Mouse (Mus musculus): ENCODE results near the gene Il9. TPM values are rescaled to one million over a fixed set of nuclear protein-coding genes. Genes with fewer than 3 reads are reported as not detected.

Il9 gene
- polyA plus RNA-seq, 1 experiment = not detected

DNA sequence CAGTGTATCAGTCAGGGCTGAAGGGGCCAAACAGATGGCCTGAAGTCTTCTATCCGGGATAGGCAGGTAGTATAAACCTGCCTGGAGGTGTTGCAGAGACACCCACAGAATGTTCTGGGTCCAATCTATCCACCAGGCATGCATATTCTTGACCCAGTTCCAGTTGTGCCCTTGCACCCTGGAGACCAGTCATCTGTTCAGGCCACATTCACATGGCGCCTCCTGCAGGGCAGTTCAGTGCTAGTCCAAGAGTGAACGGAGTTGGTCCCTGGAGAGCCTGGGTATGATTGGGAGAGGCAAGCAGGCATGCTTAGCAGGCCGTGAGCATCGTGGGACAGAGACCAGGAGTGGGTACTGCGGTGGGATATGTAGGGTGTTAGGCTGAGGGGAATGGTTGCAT lies 4.0 kb downstream of the Il9 start:
- H3K9me3 ChIP-seq (replicated peaks; ENCODE audit: control insufficient read depth, insufficient read depth, low read length, poor library complexity, severe bottlenecking) = no peaks in the 10 kb centered on the region
- TF ChIP-seq EP300 (IDR thresholded peaks at IDR 0.05; ENCODE audit: insufficient read depth, low read depth, low read length) (no peak), CTCF (IDR thresholded peaks at IDR 0.05; ENCODE audit: low read depth, low read length) (peak; percentile 36)
- H3K27ac ChIP-seq (ENCODE audit: insufficient read depth, low read length) = no peak overlapping the region
- no peaks in the 10 kb centered on the region for H3K27me3 ChIP-seq (ENCODE audit: control insufficient read depth, insufficient read depth, low read length, poor library complexity, severe bottlenecking)
- H3K4me1 ChIP-seq (ENCODE audit: control insufficient read depth, insufficient read depth, low read length) = no peaks in the 10 kb centered on the region
- no peak overlapping the region for H3K9ac ChIP-seq (ENCODE audit: low read depth, poor library complexity, severe bottlenecking)
- H3K36me3 ChIP-seq (ENCODE audit: control insufficient read depth, insufficient read depth, low read length, poor library complexity, severe bottlenecking) = no peaks in the 10 kb centered on the region
- H3K4me3 ChIP-seq (ENCODE audit: low read depth, low read length) = no peak overlapping the region

DNA sequence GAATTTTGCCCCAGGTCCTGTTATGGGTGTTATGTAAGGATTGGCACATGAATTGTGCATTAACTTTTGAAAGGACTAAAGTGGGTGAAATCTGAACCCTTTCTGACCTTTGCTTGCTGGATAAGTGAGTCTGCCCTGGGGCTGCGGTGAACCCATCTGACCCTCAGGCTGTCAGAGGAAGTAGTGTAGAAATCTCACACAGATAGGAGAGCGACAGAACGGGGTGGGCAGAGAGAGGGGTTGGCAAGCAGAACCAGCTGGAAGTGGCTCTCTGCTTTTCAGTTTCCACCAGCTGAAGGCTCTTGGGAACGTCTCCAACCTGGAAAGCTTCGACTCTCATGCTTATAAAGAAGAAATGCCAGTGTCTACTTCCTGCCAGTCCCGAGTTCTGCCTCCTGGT lies 4.8 kb downstream of the Il9 start:
- Histone ChIP-seq H3K36me3 (ENCODE audit: control insufficient read depth, insufficient read depth, low read length, poor library complexity, severe bottlenecking) (no peaks in the 10 kb centered on the region), H3K4me3 (ENCODE audit: low read depth, low read length) (no peak overlapping the region), H3K27ac (ENCODE audit: insufficient read depth, low read length) (no peak overlapping the region), H3K9ac (ENCODE audit: low read depth, poor library complexity, severe bottlenecking) (no peak overlapping the region), H3K4me1 (ENCODE audit: control insufficient read depth, insufficient read depth, low read length) (no peaks in the 10 kb centered on the region), H3K27me3 (ENCODE audit: control insufficient read depth, insufficient read depth, low read length, poor library complexity, severe bottlenecking) (no peaks in the 10 kb centered on the region), H3K9me3 (replicated peaks; ENCODE audit: control insufficient read depth, insufficient read depth, low read length, poor library complexity, severe bottlenecking) (no peaks in the 10 kb centered on the region)
- no peak for TF ChIP-seq EP300 (IDR thresholded peaks at IDR 0.05; ENCODE audit: insufficient read depth, low read depth, low read length)
- no peak for TF ChIP-seq CTCF (IDR thresholded peaks at IDR 0.05; ENCODE audit: low read depth, low read length)
- no peak for TF ChIP-seq POLR2A (IDR thresholded peaks at IDR 0.05; ENCODE audit: insufficient read depth, low read length)

- Histone ChIP-seq H3K27ac (ENCODE audit: insufficient read depth, low read length) (no peak overlapping the region), H3K27me3 (ENCODE audit: control insufficient read depth, insufficient read depth, low read length, poor library complexity, severe bottlenecking) (no peaks in the 10 kb centered on the region), H3K4me3 (ENCODE audit: low read depth, low read length) (no peak overlapping the region), H3K4me1 (ENCODE audit: control insufficient read depth, insufficient read depth, low read length) (no peaks in the 10 kb centered on the region), H3K9me3 (replicated peaks; ENCODE audit: control insufficient read depth, insufficient read depth, low read length, poor library complexity, severe bottlenecking) (no peaks in the 10 kb centered on the region), H3K9ac (ENCODE audit: low read depth, poor library complexity, severe bottlenecking) (no peak overlapping the region), H3K36me3 (ENCODE audit: control insufficient read depth, insufficient read depth, low read length, poor library complexity, severe bottlenecking) (no peaks in the 10 kb centered on the region)
- TF ChIP-seq CTCF (IDR thresholded peaks at IDR 0.05; ENCODE audit: low read depth, low read length) = no peak
- TF ChIP-seq POLR2A (IDR thresholded peaks at IDR 0.05; ENCODE audit: insufficient read depth, low read length) = no peak
- no peak for TF ChIP-seq EP300 (IDR thresholded peaks at IDR 0.05; ENCODE audit: insufficient read depth, low read depth, low read length)
These were observed 5.3 kb downstream of the Il9 start for GRCm38 (mm10) chr13:56476790-56477189.

- Histone ChIP-seq H3K27me3 (ENCODE audit: control insufficient read depth, insufficient read depth, low read length, poor library complexity, severe bottlenecking) (no peaks in the 10 kb centered on the region), H3K4me1 (ENCODE audit: control insufficient read depth, insufficient read depth, low read length) (no peaks in the 10 kb centered on the region), H3K9me3 (replicated peaks; ENCODE audit: control insufficient read depth, insufficient read depth, low read length, poor library complexity, severe bottlenecking) (no peaks in the 10 kb centered on the region), H3K4me3 (ENCODE audit: low read depth, low read length) (no peak overlapping the region), H3K27ac (ENCODE audit: insufficient read depth, low read length) (no peak overlapping the region), H3K36me3 (ENCODE audit: control insufficient read depth, insufficient read depth, low read length, poor library complexity, severe bottlenecking) (no peaks in the 10 kb centered on the region), H3K9ac (ENCODE audit: low read depth, poor library complexity, severe bottlenecking) (no peak overlapping the region)
- TF ChIP-seq CTCF (IDR thresholded peaks at IDR 0.05; ENCODE audit: low read depth, low read length) (peak; percentile 67), POLR2A (IDR thresholded peaks at IDR 0.05; ENCODE audit: insufficient read depth, low read length) (no peak)
These were observed 6.7 kb downstream of the Il9 start for GRCm38 (mm10) chr13:56475363-56475762.

DNA sequence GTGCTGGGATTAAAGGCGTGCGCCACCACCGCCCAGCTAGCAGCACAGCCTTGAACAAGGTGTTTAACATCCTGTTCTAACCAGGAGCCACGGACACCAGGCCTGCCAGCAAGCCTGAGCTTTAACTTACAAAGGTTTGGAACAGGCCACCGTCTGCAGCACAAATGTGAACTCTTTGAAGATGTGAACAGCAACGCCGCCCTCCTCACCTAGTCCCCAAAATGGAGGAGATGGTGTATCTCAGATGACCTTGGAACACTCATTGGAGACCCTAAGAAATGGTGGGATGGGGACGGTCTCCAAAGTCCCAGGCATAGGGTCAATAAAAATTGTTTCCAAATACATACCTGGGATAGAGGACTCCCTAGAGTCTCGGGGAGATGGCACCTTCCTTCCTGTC lies 9.4 kb downstream of the Il9 start:
- TF ChIP-seq CTCF (IDR thresholded peaks at IDR 0.05; ENCODE audit: low read depth, low read length) (no peak), POLR2A (IDR thresholded peaks at IDR 0.05; ENCODE audit: insufficient read depth, low read length) (no peak), EP300 (IDR thresholded peaks at IDR 0.05; ENCODE audit: insufficient read depth, low read depth, low read length) (no peak)
- no peak overlapping the region for H3K4me3 ChIP-seq (ENCODE audit: low read depth, low read length)
- H3K9ac ChIP-seq (ENCODE audit: low read depth, poor library complexity, severe bottlenecking) = no peak overlapping the region

GRCm38 (mm10) chr13:56471951-56472350 lies 10.1 kb downstream of the Il9 start:
- Histone ChIP-seq H3K9me3 (replicated peaks; ENCODE audit: control insufficient read depth, insufficient read depth, low read length, poor library complexity, severe bottlenecking) (no peaks in the 10 kb centered on the region), H3K4me1 (ENCODE audit: control insufficient read depth, insufficient read depth, low read length) (no peaks in the 10 kb centered on the region), H3K4me3 (ENCODE audit: low read depth, low read length) (no peak overlapping the region), H3K9ac (ENCODE audit: low read depth, poor library complexity, severe bottlenecking) (no peak overlapping the region), H3K27ac (ENCODE audit: insufficient read depth, low read length) (no peak overlapping the region), H3K36me3 (ENCODE audit: control insufficient read depth, insufficient read depth, low read length, poor library complexity, severe bottlenecking) (no peaks in the 10 kb centered on the region), H3K27me3 (ENCODE audit: control insufficient read depth, insufficient read depth, low read length, poor library complexity, severe bottlenecking) (no peaks in the 10 kb centered on the region)
- TF ChIP-seq POLR2A (IDR thresholded peaks at IDR 0.05; ENCODE audit: insufficient read depth, low read length) (no peak), CTCF (IDR thresholded peaks at IDR 0.05; ENCODE audit: low read depth, low read length) (no peak), EP300 (IDR thresholded peaks at IDR 0.05; ENCODE audit: insufficient read depth, low read depth, low read length) (no peak)

More for the DNA sequence above, 9.4 kb downstream of the Il9 start:
- Histone ChIP-seq H3K4me1 (ENCODE audit: control insufficient read depth, insufficient read depth, low read length) (no peaks in the 10 kb centered on the region), H3K36me3 (ENCODE audit: control insufficient read depth, insufficient read depth, low read length, poor library complexity, severe bottlenecking) (no peaks in the 10 kb centered on the region), H3K27ac (ENCODE audit: insufficient read depth, low read length) (no peak overlapping the region), H3K27me3 (ENCODE audit: control insufficient read depth, insufficient read depth, low read length, poor library complexity, severe bottlenecking) (no peaks in the 10 kb centered on the region), H3K9me3 (replicated peaks; ENCODE audit: control insufficient read depth, insufficient read depth, low read length, poor library complexity, severe bottlenecking) (no peaks in the 10 kb centered on the region)
